Mouse (Mus musculus) liver, postnatal 0 days (tissue): ENCODE measurements around the gene Tfe3.

Experiments
- CTCF ChIP-seq: sonication (generic); IDR thresholded peaks from 2 replicates; pipeline ENCODE4 v1.5.1; 2016; ENCODE audit warnings: antibody characterized with exemption, low read depth
- EP300 ChIP-seq: IDR thresholded peaks from 2 replicates; pipeline ENCODE4 v1.6.1; 2016; ENCODE audit warnings: antibody characterized with exemption, low read depth, mild to moderate bottlenecking

DNA sequence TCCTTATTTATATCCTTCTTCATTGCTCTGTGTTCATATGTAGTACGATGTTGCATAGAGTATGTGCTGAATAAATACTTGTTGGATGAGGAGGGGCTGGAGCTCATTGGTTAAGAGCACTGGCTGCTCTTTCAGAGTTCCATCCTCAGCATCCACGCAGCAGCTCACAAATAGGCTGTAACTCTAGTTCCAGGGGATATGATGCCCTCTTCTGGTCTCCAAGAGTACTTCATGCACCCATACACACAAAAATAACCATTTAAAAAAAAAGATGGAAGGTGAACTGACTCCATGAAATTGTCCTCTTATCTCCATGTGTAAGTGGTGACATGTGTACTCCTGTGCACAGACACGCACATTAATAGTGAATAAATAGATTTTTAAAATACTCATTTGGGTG lies 31.0 kb downstream of the Tfe3 start:
- no peak for TF ChIP-seq EP300
- TF ChIP-seq CTCF = peak; percentile 64
